Mouse (Mus musculus) monocyte, adult 5-6 weeks (primary cell): ENCODE measurements at regions not wholly inside any gene's neighbourhood (a gene's known extent, or its start where the extent isn't known, plus 50 kb on each side); places are given as distances from the start of the nearest gene placed in this dataset.

ENCODE experiments used
- ATAC-seq: fragments of 153-309, 156-312 bp; replicated peaks from 2 replicates; pipeline ENCODE4 v1.8.0; 2017; ENCODE audit warnings: mild to moderate bottlenecking; ENCODE audit not compliant: low TSS enrichment, insufficient number of reproducible peaks, severe bottlenecking, poor library complexity, low FRiP score

DNA sequence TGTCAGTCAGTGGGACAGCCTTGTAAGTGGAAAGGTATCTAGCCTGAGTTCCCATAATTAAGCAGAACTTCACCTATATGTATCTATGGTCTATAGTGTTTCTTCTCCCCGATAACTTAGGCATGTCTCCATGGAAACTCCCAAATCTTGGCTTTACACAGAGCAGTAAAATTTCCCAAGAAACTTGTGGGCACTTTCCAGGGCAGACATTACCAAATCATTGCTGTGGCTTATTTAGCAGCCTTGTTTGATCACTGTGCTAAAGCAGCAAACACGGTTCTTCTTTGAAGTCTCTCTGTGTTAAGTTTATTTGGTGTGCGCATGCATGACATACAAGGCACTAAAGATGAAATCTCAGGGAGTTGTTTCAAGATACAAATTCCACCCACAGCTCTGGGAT lies 496.2 kb upstream of the Klf4 start:
- no peak for ATAC-seq

DNA sequence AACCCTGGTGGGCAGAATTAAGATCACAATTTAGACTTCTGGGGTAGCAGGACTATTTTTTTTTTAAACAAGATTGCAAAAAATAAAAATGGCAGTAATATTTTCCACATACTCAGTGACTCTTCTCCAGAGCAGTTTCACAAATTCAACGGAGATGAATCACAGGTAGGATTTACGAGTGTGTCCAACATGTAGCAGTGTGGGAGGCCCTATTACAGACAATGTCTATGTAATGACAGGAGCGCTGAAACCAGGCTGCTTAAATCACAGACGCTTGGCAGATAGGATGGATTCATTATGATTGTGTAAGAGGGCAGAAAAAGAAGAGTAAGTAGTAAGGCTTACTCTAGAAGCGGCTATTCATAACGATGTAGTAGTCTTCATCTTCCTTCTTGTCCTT lies 495.0 kb upstream of the Klf4 start:
- ATAC-seq, result no peak

DNA sequence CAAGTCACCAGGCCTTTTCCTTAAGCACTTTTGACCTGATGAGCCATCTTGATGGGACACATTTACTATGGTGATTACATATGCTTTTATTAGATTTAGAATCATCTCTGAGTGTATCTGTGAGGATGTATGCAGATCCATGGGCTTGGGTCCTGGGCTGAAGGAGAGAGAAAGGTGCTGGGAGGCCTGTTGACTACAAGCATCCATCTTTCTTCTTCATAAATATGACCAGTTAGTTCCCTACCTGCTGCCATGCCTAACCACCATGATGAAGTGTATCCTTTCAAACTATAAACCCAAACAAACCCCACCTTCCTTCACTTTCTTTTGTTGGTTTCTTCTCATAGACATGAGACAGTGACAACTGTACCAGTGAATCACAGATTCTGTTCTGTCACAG lies 492.2 kb upstream of the Klf4 start:
- ATAC-seq, result no peak

DNA sequence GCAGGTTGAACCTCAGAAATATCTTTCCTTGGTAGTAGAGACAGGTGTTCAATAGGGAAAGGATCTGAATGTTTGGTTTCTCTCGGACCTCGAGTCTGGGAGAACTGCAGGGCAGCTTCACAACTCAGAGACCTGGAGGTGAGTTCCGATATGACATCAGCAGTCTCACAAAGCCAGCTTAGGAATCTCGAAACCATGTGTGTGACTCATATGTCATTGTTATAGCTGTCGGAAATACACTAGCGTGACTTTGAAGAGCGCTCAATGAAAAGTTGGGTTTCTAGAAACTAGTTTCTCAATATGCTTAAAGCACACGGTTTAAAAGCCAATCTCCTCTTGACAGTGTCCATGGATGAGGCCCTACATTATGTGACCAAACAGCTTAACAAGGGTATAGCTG lies 485.9 kb upstream of the Klf4 start:
- no peak for ATAC-seq

DNA sequence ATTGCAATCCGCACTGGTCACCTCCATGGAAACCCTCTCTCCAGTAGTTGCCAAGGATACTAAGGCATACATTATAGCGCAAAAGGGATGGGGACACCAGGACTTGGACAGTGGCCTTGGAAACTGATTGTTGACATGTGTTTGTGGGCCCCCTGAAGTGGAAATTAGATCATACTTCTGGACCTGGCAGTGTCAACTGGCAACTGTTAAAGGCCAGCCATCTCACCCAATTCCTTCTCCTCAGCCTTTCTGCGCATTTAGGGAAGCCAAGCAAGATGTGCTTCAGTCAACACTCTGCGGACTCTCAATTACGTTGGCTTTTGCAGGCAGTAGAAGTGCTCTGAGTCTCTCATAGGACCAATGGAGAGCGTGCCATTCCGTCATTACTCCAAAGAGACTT lies 483.2 kb upstream of the Klf4 start:
- no peak for ATAC-seq

DNA sequence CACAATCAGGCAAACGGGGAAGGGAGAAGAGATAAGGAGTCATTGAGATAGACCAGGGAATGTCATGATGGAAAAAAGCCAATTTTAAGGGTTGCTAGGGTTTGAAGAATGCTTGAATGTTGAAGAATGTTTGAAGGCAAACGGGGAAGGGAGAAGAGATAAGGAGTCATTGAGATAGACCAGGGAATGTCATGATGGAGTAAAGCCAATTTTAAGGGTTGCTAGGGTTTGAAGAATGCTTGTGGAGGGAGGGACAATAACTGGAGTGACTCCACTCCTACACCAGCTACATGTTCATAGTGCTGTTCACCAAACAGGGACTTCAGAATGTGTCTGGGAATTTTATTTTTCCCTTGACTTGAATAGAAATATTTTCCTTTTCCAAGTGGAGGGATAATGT lies 476.0 kb upstream of the Klf4 start:
- ATAC-seq, result no peak

DNA sequence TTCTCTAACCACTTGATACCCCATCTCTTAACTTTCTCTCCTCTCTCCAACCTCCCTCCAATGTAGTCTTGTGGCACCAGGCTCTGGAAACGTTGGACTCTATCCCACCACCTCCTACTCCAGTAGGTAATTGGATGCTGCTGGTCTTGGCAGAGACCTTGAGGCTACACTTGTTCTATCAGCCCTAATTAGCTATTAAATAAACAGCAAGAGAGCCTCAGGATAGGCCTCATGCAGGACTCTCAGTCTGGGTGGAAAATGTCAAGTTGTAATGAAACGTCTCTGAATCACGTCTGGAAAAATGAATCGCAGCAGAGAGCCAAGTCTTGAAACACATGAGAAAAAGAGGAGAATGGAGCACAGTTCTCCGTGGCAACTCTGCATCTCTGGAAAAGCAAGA lies 472.0 kb upstream of the Klf4 start:
- no peak for ATAC-seq

DNA sequence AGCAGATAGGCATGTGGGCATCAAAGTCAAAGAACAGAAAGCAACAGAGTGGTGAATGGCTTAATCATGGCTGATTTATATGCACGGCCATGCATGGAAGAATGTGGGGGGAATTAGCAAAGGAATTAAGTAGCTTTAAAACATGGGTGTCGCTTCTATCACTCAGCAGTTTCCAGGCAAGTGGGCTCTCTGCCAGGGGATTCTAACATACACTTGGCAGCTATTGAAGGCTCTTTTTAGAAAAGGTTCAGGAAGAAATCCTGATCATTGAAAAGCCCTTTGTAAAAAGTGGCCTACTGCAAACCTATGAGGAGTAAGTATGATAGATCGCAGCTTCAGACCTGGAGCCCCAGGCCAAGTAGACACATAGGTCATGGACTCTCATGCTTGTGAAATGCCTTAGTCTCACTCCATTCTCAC lies 469.1 kb upstream of the Klf4 start:
- no peak for ATAC-seq

DNA sequence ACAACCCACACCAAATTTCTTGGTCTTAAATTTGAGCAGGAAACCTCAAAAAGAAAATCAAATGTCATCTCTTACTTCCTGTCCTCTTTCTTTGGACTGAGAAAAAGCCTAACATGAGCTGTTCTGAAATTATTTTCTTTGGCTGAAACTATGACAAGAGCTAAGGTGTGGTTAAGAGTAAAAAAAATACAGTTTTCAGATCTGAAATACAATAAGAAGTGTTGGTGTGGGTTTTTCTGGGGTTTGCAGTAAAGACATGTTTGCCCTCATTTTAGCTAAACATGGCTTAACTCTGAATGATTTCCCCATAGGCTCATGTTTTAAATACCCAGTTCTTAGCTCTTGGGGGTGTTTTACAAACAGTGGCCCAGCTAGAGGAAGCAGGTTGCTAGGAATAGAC lies 451.8 kb upstream of the Klf4 start:
- ATAC-seq, result no peak

DNA sequence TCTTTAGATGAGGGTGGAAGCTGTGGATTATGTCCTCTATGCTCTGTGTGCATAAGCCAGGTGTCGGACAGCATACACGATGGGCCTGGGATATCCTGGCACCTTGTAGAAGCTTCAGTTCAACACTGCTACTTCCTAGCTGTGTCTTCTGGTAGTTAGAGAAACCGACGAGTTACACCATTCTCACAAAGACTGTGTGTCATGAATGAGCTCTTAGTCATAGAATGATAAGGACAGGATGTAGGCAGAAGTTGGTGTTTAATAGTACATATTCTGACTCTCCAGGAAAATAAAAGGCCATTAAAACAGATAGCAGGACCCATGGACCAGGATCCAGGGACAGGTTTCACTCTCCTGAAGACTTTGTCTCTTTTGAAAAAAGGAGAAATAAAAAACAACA lies 446.3 kb upstream of the Klf4 start:
- ATAC-seq, result no peak

DNA sequence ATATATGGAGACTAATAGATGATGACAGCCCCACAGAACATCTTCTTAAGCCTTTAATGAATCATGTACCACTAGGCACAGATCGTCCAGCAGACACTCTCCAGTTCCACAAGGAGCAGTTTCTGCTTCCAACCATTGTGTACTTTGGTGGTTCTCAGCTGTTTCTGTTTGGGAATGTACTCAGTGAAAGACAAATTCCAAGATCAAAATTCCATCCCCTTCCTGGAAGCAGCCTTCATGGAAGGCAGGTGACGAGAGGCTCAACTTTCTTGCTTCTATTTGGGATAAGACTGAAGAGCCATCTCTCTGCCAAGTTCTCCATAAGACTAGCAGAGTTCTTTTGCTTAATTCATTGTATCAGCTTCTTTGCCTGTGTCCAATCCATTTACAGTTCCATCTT lies 444.0 kb upstream of the Klf4 start:
- ATAC-seq, result no peak

DNA sequence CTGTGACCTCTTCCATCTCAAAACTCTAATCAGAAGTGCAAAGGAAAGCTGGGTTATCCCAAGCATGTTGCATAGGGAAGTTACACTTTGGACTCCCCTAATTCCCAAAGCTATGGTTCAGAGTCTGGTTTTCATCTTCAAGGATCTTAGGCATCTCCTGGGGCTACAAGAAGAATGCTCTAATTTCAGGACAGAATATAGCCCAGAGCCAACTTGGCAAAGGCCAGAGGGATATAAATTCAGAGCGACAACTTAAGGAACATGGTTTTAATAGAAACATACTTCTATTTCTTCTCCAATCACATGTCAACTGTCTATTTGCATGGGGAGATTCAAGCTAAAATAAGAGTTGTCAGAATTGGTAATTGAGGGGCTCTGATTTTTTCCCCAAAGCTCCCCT lies 441.4 kb upstream of the Klf4 start:
- no peak for ATAC-seq

DNA sequence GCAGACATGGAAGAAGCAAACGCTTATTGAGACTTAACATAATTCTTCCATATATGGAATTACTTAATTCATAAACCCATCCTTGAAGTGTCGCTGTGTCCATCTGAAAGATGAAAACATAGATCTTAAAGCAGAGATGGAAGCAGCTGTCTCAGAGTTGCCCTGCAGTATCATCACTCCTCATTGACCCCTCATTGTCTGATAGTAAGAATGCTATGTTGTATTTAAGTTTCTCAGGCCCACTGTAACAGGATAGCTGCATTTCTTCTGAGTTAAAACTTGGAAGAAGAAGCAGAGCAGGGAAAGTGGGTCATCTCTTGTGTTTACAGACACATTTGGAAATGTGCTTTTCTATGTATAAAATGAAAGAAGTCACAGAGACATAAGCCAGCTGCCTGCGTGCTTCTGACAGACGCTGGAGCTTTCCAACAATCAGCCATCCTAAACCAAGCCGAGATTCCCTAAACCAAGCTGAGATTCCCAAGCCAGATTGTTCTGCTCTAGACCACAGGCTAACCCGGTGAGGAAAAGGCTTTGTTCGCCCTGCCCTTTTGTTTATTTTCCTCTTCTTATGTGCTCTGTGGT lies 440.1 kb upstream of the Klf4 start:
- no peak for ATAC-seq

DNA sequence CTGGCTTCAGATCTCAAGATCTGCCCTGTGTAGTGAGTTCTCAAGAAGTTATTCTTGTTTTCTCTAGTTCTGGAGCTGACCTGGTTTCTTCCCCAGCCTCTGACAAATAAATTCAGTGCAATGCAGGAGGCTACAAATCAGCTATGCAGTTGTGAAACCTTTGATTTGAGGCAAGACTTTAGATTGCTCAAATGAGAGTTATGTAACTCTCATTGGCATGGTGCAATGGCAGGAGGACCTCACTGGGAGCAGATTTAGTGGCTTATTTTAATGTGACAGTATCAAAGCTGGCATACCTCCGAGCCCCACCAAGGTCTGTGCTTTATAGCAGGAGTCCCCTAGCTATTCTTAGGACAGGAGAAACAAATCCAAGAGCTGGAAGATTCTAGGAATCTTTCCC lies 427.8 kb upstream of the Klf4 start:
- peak; percentile 73 for ATAC-seq

DNA sequence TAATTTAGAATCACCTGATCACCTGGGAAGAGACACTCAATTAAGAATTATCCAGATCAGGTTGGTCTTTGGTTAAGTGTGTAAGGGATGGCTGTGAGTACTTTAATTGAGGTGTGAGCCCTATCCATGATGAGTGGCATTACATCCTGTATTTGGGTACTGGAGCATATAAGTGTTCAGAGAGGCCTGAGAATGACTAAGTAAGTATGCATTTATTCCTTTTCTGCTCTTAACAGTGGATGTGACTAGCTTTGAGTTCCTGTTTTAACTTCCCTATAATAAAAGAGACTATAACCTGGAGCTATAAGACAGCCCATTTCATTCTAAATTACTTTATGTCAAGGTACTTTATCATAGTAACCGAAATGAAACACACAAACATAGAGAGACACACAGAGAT lies 421.4 kb upstream of the Klf4 start:
- peak; percentile 88 for ATAC-seq

DNA sequence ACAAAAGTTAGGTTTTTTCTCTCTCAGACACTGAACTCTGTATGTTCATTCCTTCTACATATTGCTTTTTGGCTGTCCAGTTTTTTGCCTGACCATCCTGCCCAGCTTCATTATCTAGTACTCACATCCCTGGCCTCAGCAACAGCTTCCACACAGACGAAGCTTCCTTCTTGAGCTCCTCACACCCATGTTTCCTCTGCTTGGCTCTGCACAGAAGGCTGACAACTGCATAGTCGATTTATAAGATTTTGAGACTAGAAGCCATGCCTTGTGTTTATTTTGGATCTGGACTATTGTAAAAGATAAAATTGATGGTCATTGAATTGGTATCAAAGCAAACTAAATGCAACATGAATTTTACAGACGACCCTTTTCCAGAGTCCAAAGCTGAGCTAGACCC lies 420.0 kb upstream of the Klf4 start:
- no peak for ATAC-seq

DNA sequence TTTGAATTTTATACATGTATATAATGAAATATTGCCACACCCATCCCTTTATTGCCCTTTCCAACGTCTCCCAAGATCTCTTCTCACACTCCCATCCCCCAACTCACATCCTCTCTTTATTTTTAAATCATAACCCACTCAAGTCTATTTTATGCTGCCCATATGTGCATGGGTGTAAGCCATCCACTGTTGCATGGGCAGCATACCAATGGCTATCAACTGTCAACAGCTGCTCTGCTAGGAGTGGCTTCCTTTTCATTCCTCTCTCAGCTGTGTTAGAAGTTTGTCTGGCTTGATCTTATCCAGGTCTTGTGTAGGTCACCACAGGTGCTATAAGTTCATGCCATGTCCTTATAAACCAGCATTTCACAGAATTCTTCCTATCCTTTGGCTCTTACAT lies 409.2 kb upstream of the Klf4 start:
- no peak for ATAC-seq

DNA sequence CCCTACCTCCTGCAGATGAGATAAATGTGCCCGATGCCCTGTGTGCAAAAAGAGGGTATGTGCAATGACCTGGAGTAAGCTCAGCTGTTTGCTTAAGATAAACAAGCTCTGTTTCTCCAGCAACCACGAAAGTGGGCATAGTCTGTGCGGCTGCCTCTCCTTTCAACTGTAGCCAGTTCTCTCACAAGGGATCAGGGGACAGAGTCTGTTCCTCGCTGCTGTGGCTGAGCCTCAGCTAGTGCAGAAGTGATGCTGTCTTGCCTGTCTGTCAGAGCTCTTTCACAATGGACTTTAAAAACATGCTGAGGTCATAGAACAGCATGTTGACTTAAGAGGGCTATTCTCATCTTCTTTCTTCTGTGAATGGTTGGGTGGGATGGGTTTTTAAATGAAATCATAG lies 406.1 kb upstream of the Klf4 start:
- peak; percentile 71 for ATAC-seq

DNA sequence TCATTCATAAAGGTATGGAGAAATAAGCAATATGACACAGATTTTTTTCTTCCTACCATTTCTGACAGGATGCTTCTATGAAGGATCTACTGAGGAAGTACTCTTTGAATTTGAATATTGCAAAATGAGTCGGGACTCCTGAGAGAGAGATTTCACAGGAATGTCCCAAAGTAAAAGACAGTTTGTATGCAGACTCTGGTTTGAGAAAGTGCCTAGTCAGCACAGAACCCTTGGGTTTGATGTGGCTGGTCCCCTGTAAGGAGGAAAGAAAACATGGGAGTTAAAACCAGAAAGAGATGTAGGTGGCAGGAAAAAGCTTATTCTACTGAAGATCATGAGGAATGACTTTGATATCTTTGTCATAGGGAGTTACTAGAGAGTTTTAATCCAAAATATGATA lies 405.6 kb upstream of the Klf4 start:
- no peak for ATAC-seq

DNA sequence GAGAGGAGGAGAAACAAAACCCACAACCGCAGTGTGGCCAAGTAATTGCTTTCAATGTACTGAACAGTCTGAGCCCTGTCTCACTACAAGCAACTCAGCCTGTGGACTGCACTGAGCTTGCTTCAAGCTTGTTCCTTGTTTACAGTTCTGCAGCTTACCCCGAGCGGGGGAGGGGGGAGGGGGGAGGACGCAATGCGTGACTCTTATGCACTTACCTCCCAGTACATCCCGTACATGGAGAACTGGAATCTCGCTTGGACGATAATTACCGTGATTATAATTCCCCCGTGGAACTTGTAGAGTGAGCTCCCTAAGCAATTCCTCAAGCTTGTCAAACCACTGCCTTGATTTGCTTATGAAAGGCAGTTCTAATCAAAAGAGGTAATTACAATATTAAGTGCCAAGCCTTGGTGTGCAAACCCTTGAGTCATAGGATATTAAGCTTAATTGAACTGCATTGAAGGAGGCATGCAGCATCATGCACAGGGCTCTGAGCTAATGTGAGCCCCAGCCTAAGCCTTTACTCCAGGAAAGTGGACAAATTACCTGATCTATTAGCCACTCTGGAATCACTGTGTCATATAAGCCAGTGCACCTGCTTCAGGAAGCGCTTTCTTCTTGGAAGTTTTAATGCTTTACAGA lies 397.0 kb upstream of the Klf4 start:
- ATAC-seq, result no peak

DNA sequence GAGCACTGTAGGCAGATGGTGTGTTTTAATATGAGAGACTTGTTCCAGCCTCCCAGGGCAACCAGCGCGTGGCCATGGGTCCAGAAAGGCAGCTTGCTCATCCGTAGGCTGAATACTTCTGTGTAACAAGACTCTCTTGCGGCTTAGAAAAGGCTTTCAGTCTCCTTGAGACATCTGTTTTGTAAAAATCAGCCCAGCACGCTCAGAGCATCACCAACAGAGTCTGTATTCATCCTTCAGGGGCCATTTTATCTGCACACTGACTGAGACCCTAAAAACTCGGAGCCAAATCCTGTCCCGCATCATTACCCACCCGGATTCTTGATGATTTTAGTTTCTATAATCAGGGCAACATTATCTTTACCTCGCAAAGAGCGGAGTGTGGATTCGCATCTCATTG lies 396.4 kb upstream of the Klf4 start:
- no peak for ATAC-seq
